Mouse (Mus musculus): Measurements from ENCODE around the gene Abhd14b. TPM values are rescaled to one million over a fixed set of nuclear protein-coding genes. Genes with fewer than 3 reads are reported as not detected.

Gene Abhd14b
- total and polyA plus RNA-seq, 3 experiments, result 3.4 to 6.5 TPM; not detected in 1

GRCm38 (mm10) chr9:106481075-106481474 is 33.8 kb downstream of the Abhd14b start:
- Histone ChIP-seq H3K9ac (ENCODE audit: control insufficient read depth, low read depth, low read length, poor library complexity, severe bottlenecking) (no peak overlapping the region), H3K27me3 (ENCODE audit: control insufficient read depth in 1 of 2, insufficient read depth in 2 of 2, low read length in 2 of 2) (no peaks in the 10 kb centered on the region), H3K27ac (ENCODE audit: control insufficient read depth, low read depth, low read length) (no peak overlapping the region), H3K79me2 (ENCODE audit: control insufficient read depth, insufficient read depth, low read length, poor library complexity) (peaks cover 27% of the 10 kb centered on the region), H3K4me1 (ENCODE audit: control insufficient read depth in 1 of 2, insufficient read depth in 2 of 2, low read length in 2 of 2) (peaks cover 0 to 9% of the 10 kb centered on the region in 2 experiments; a peak in 3 of 4 replicates), H3K4me3 (ENCODE audit: control insufficient read depth in 1 of 2, insufficient read depth in 1 of 2, low read depth in 2 of 2, low read length in 2 of 2) (no peak overlapping the region), H3K9me3 (replicated peaks; ENCODE audit: insufficient read depth, low read length) (no peaks in the 10 kb centered on the region), H3K36me3 (ENCODE audit: control insufficient read depth in 1 of 2, insufficient read depth in 2 of 2, low read length in 2 of 2) (peaks cover 0 to 3% of the 10 kb centered on the region in 2 experiments; a peak in 3 of 4 replicates)
- no peak for DNase-seq (ENCODE audit: low read depth, low spot score)
- TF ChIP-seq ELF1 (IDR thresholded peaks at IDR 0.05; ENCODE audit: low read depth, low read length) (no peak), MYC (IDR thresholded peaks at IDR 0.05; ENCODE audit: low read depth, low read length) (no peak), NELFE (IDR thresholded peaks at IDR 0.05; ENCODE audit: low read depth, low read length) (no peak), CHD1 (IDR thresholded peaks at IDR 0.05; ENCODE audit: low read depth, low read length) (no peak), POLR2AphosphoS5 (IDR thresholded peaks at IDR 0.05; ENCODE audit: borderline replicate concordance, low read depth, low read length) (no peak), E2F4 (IDR thresholded peaks at IDR 0.05; ENCODE audit: borderline replicate concordance, low read depth, low read length) (no peak), SMC3 (IDR thresholded peaks at IDR 0.05; ENCODE audit: low read depth, low read length) (no peak), SIN3A (IDR thresholded peaks at IDR 0.05; ENCODE audit: low read length) (no peak), BHLHE40 (IDR thresholded peaks at IDR 0.05; ENCODE audit: borderline replicate concordance, low read depth, low read length) (no peak), ZNF384 (IDR thresholded peaks at IDR 0.05; ENCODE audit: low read depth, low read length) (no peak)

- Histone ChIP-seq H3K27ac (ENCODE audit: control insufficient read depth, low read depth, low read length) (no peak overlapping the region), H3K4me3 (ENCODE audit: control insufficient read depth in 1 of 2, insufficient read depth in 1 of 2, low read depth in 2 of 2, low read length in 2 of 2) (no peak overlapping the region), H3K9ac (ENCODE audit: control insufficient read depth, low read depth, low read length, poor library complexity, severe bottlenecking) (no peak overlapping the region), H3K27me3 (ENCODE audit: control insufficient read depth in 1 of 2, insufficient read depth in 2 of 2, low read length in 2 of 2) (no peaks in the 10 kb centered on the region), H3K79me2 (ENCODE audit: control insufficient read depth, insufficient read depth, low read length, poor library complexity) (peaks cover 27% of the 10 kb centered on the region), H3K36me3 (ENCODE audit: control insufficient read depth in 1 of 2, insufficient read depth in 2 of 2, low read length in 2 of 2) (peaks cover 0 to 3% of the 10 kb centered on the region in 2 experiments; a peak in 3 of 4 replicates), H3K9me3 (replicated peaks; ENCODE audit: insufficient read depth, low read length) (no peaks in the 10 kb centered on the region), H3K4me1 (ENCODE audit: control insufficient read depth in 1 of 2, insufficient read depth in 2 of 2, low read length in 2 of 2) (peaks cover 0 to 9% of the 10 kb centered on the region in 2 experiments; a peak in 3 of 4 replicates)
- no peak for TF ChIP-seq USF1 (IDR thresholded peaks at IDR 0.05; ENCODE audit: low read depth, low read length)
- no peak for TF ChIP-seq MXI1 (IDR thresholded peaks at IDR 0.05; ENCODE audit: low read depth, low read length)
- no peak for TF ChIP-seq CTCF (IDR thresholded peaks at IDR 0.05 in 2 of 3, conservative IDR thresholded peaks at IDR 0.05 in 1 of 3; ENCODE audit: control insufficient read depth in 1 of 3, insufficient read depth in 1 of 3, low read depth in 2 of 3, low read length in 3 of 3, poor library complexity in 1 of 3, severe bottlenecking in 1 of 3)
- no peak for DNase-seq (ENCODE audit: low read depth, low spot score)
These were observed 34.4 kb downstream of the Abhd14b start for GRCm38 (mm10) chr9:106481676-106482075.

GRCm38 (mm10) chr9:106482578-106483115 is 35.4 kb downstream of the Abhd14b start:
- Histone ChIP-seq H3K36me3 (ENCODE audit: control insufficient read depth in 1 of 2, insufficient read depth in 2 of 2, low read length in 2 of 2) (peaks cover 0 to 3% of the 10 kb centered on the region in 2 experiments; a peak in 3 of 4 replicates), H3K4me3 (ENCODE audit: control insufficient read depth in 1 of 2, insufficient read depth in 1 of 2, low read depth in 2 of 2, low read length in 2 of 2) (no peak overlapping the region), H3K4me1 (ENCODE audit: control insufficient read depth in 1 of 2, insufficient read depth in 2 of 2, low read length in 2 of 2) (peaks cover 0 to 9% of the 10 kb centered on the region in 2 experiments; a peak in 3 of 4 replicates), H3K27ac (ENCODE audit: control insufficient read depth, low read depth, low read length) (no peak overlapping the region), H3K27me3 (ENCODE audit: control insufficient read depth in 1 of 2, insufficient read depth in 2 of 2, low read length in 2 of 2) (no peaks in the 10 kb centered on the region), H3K9me3 (replicated peaks; ENCODE audit: insufficient read depth, low read length) (no peaks in the 10 kb centered on the region), H3K9ac (ENCODE audit: control insufficient read depth, low read depth, low read length, poor library complexity, severe bottlenecking) (no peak overlapping the region), H3K79me2 (ENCODE audit: control insufficient read depth, insufficient read depth, low read length, poor library complexity) (peaks cover 22% of the 10 kb centered on the region)
- TF ChIP-seq CHD1 (IDR thresholded peaks at IDR 0.05; ENCODE audit: low read depth, low read length) (no peak), SIN3A (IDR thresholded peaks at IDR 0.05; ENCODE audit: low read length) (no peak), KAT2A (conservative IDR thresholded peaks at IDR 0.05; ENCODE audit: low read depth, low read length) (no peak), UBTF (IDR thresholded peaks at IDR 0.05; ENCODE audit: borderline replicate concordance, insufficient read depth, low read depth, low read length) (no peak)
- no peak for DNase-seq (ENCODE audit: low read depth, low spot score)

All from MEL (cell line).